Mouse (Mus musculus) limb, embryonic 12.5 days (tissue): ENCODE data around the gene Rnf141. TPM values are rescaled to one million over a fixed set of nuclear protein-coding genes. Genes with fewer than 3 reads are reported as not detected.

Experiments used
- ATAC-seq: fragments of 200-750 bp; cut with Nextera tagmentation; 2 replicates; pipeline ENCODE4 v1.8.0; 2017; ENCODE audit warnings: low read depth, moderate TSS enrichment; ENCODE audit not compliant: insufficient number of reproducible peaks, insufficient read depth, low FRiP score, low TSS enrichment
- H3K27ac ChIP-seq: fragments of 300-500 bp; sonication (generic); 2 replicates; pipeline ENCODE4 v1.5.1; 2016; ENCODE audit warnings: mild to moderate bottlenecking, moderate library complexity
- H3K27me3 ChIP-seq: fragments of 300-500 bp; sonication (generic); 2 replicates; pipeline ENCODE4 v1.6.1; 2016; ENCODE audit warnings: mild to moderate bottlenecking, moderate library complexity
- H3K36me3 ChIP-seq: fragments of 300-500 bp; sonication (generic); 2 replicates; pipeline ENCODE4 v1.6.1; 2016; ENCODE audit warnings: mild to moderate bottlenecking, moderate library complexity
- H3K4me1 ChIP-seq: fragments of 300-500 bp; sonication (generic); replicated peaks from 2 replicates; pipeline ENCODE4 v1.6.1; 2016
- H3K4me2 ChIP-seq: fragments of 300-500 bp; sonication (generic); 2 replicates; pipeline ENCODE4 v1.6.1; 2016; ENCODE audit warnings: mild to moderate bottlenecking, moderate library complexity
- H3K4me3 ChIP-seq: fragments of 300-500 bp; sonication (generic); replicated peaks from 2 replicates; pipeline ENCODE4 v1.5.1; 2016; ENCODE audit warnings: mild to moderate bottlenecking
- H3K9ac ChIP-seq: fragments of 300-500 bp; sonication (generic); replicated peaks from 2 replicates; pipeline ENCODE4 v1.6.1; 2016; ENCODE audit warnings: mild to moderate bottlenecking, moderate library complexity
- H3K9me3 ChIP-seq: fragments of 300-500 bp; sonication (generic); 2 replicates; pipeline ENCODE4 v1.6.1; 2016; ENCODE audit warnings: mild to moderate bottlenecking, moderate library complexity
- WGBS: fragments of 180-500 bp; shearing (Covaris S2); methylation state at CpG from one replicate; pipeline ENCODE4 v1.1.7; 2016; 5-methylcytosine and 5-hydroxymethylcytosine counted together
- polyA plus RNA-seq: library from polyadenylated mRNA; unstranded; fragments of >200 nt; fragmentation: Nextera tagmentation; extraction: Ambion mirVana; gene quantifications from 2 replicates; pipeline ENCODE4 v1.2.1, GENCODE M21; 2016

Gene Rnf141
- polyA plus RNA-seq, 1 experiment from 2014 or later: 20.5 TPM

GRCm38 (mm10) chr7:110810995-110811394 lies 33.3 kb downstream of the Rnf141 start:
- Histone ChIP-seq H3K27me3 (no peaks in the 10 kb centered on the region), H3K9me3 (no peaks in the 10 kb centered on the region), H3K36me3 (0 out of 2 replicates have a peak, but pooled peaks cover 9% of the 10 kb centered on the region), H3K27ac (no peak overlapping the region), H3K4me2 (no peak overlapping the region), H3K4me1 (peaks cover 12% of the 10 kb centered on the region; the same call in 1 of the 2 replicates), H3K4me3 (no peak overlapping the region), H3K9ac (no peak overlapping the region)
- no peak for ATAC-seq
- WGBS: 76% methylated on average over 8 of the region's 8 CpGs

GRCm38 (mm10) chr7:110809585-110810557 lies 34.4 kb downstream of the Rnf141 start:
- Histone ChIP-seq H3K9me3 (no peaks in the 10 kb centered on the region), H3K9ac (0 out of 2 replicates have a peak overlapping the region, but pooled peaks have one; percentile 12), H3K36me3 (0 out of 2 replicates have a peak, but pooled peaks cover 9% of the 10 kb centered on the region), H3K4me2 (no peak overlapping the region), H3K27me3 (no peaks in the 10 kb centered on the region), H3K27ac (peak overlapping the region; percentile 25; the same call in 1 of the 2 replicates), H3K4me1 (peaks cover 12% of the 10 kb centered on the region; the same call in 1 of the 2 replicates), H3K4me3 (no peak overlapping the region)
- ATAC-seq: no peak
- 85% methylated on average over 18 of the region's 18 CpGs for WGBS

GRCm38 (mm10) chr7:110808962-110809361 lies 35.3 kb downstream of the Rnf141 start:
- 0 out of 2 replicates have a peak, but pooled peaks cover 9% of the 10 kb centered on the region for H3K36me3 ChIP-seq
- H3K27me3 ChIP-seq: no peaks in the 10 kb centered on the region
- peaks cover 12% of the 10 kb centered on the region; the same call in 1 of the 2 replicates for H3K4me1 ChIP-seq
- H3K4me2 ChIP-seq: no peak overlapping the region
- 0 out of 2 replicates have a peak overlapping the region, but pooled peaks have one; percentile 25 for H3K27ac ChIP-seq
- no peak for ATAC-seq
- no peak overlapping the region for H3K4me3 ChIP-seq
- 16% methylated on average over 3 of the region's 3 CpGs for WGBS
- H3K9me3 ChIP-seq: no peaks in the 10 kb centered on the region
- no peak overlapping the region for H3K9ac ChIP-seq

- no peaks in the 10 kb centered on the region for H3K9me3 ChIP-seq
- H3K9ac ChIP-seq: no peak overlapping the region
- no peak for ATAC-seq
- H3K4me1 ChIP-seq: peaks cover 12% of the 10 kb centered on the region; the same call in 1 of the 2 replicates
- H3K27me3 ChIP-seq: no peaks in the 10 kb centered on the region
- H3K36me3 ChIP-seq: 0 out of 2 replicates have a peak, but pooled peaks cover 3% of the 10 kb centered on the region
- H3K4me3 ChIP-seq: no peak overlapping the region
- no peak overlapping the region for H3K4me2 ChIP-seq
- H3K27ac ChIP-seq: no peak overlapping the region
- 93% methylated on average over 13 of the region's 13 CpGs for WGBS
These were observed 36.7 kb downstream of the Rnf141 start for GRCm38 (mm10) chr7:110807460-110808030.

GRCm38 (mm10) chr7:110804266-110804665 lies 40.0 kb downstream of the Rnf141 start:
- no peak overlapping the region for H3K4me2 ChIP-seq
- H3K36me3 ChIP-seq: no peaks in the 10 kb centered on the region
- H3K4me3 ChIP-seq: no peak overlapping the region
- no peak for ATAC-seq
- no peaks in the 10 kb centered on the region for H3K27me3 ChIP-seq
- 85% methylated on average over 3 of the region's 3 CpGs for WGBS
- H3K9me3 ChIP-seq: no peaks in the 10 kb centered on the region
- no peak overlapping the region for H3K27ac ChIP-seq
- peaks cover 6% of the 10 kb centered on the region; the same call in 1 of the 2 replicates for H3K4me1 ChIP-seq
- 0 out of 2 replicates have a peak overlapping the region, but pooled peaks have one; percentile 9 for H3K9ac ChIP-seq

GRCm38 (mm10) chr7:110803131-110803530 lies 41.1 kb downstream of the Rnf141 start:
- no peaks in the 10 kb centered on the region for H3K4me1 ChIP-seq
- no peaks in the 10 kb centered on the region for H3K27me3 ChIP-seq
- 94% methylated on average over 10 of the region's 10 CpGs for WGBS
- no peak overlapping the region for H3K4me2 ChIP-seq
- no peaks in the 10 kb centered on the region for H3K36me3 ChIP-seq
- H3K9ac ChIP-seq: no peak overlapping the region
- no peak for ATAC-seq
- H3K4me3 ChIP-seq: no peak overlapping the region
- no peak overlapping the region for H3K27ac ChIP-seq
- H3K9me3 ChIP-seq: no peaks in the 10 kb centered on the region

GRCm38 (mm10) chr7:110801028-110801427 lies 43.2 kb downstream of the Rnf141 start:
- peaks cover 4% of the 10 kb centered on the region; the same call in 1 of the 2 replicates for H3K4me1 ChIP-seq
- 2% methylated on average over 4 of the region's 4 CpGs for WGBS
- no peak overlapping the region for H3K4me3 ChIP-seq
- H3K4me2 ChIP-seq: no peak overlapping the region
- H3K9me3 ChIP-seq: no peaks in the 10 kb centered on the region
- H3K27ac ChIP-seq: no peak overlapping the region
- no peak overlapping the region for H3K9ac ChIP-seq
- H3K36me3 ChIP-seq: no peaks in the 10 kb centered on the region
- no peak for ATAC-seq
- no peaks in the 10 kb centered on the region for H3K27me3 ChIP-seq

GRCm38 (mm10) chr7:110797722-110798409 lies 46.4 kb downstream of the Rnf141 start:
- Histone ChIP-seq H3K9me3 (no peaks in the 10 kb centered on the region), H3K27me3 (no peaks in the 10 kb centered on the region), H3K9ac (no peak overlapping the region), H3K4me3 (no peak overlapping the region), H3K4me2 (no peak overlapping the region), H3K4me1 (peaks cover 5% of the 10 kb centered on the region; the same call in 1 of the 2 replicates), H3K27ac (no peak overlapping the region), H3K36me3 (no peaks in the 10 kb centered on the region)
- no peak for ATAC-seq
- WGBS: 73% methylated on average over 11 of the region's 11 CpGs

GRCm38 (mm10) chr7:110796367-110797051 lies 47.7 kb downstream of the Rnf141 start:
- no peak for ATAC-seq
- Histone ChIP-seq H3K36me3 (no peaks in the 10 kb centered on the region), H3K4me3 (no peak overlapping the region), H3K9ac (no peak overlapping the region), H3K4me1 (peaks cover 5% of the 10 kb centered on the region; the same call in 1 of the 2 replicates), H3K4me2 (no peak overlapping the region), H3K27ac (no peak overlapping the region), H3K9me3 (no peaks in the 10 kb centered on the region), H3K27me3 (no peaks in the 10 kb centered on the region)
- 70% methylated on average over 12 of the region's 12 CpGs for WGBS

- H3K4me2 ChIP-seq: no peak overlapping the region
- no peak overlapping the region for H3K4me3 ChIP-seq
- no peaks in the 10 kb centered on the region for H3K9me3 ChIP-seq
- H3K36me3 ChIP-seq: no peaks in the 10 kb centered on the region
- H3K4me1 ChIP-seq: peaks cover 5% of the 10 kb centered on the region; the same call in 1 of the 2 replicates
- no peak overlapping the region for H3K9ac ChIP-seq
- H3K27me3 ChIP-seq: no peaks in the 10 kb centered on the region
- ATAC-seq: no peak
- no peak overlapping the region for H3K27ac ChIP-seq
- WGBS: 68% methylated on average over 4 of the region's 4 CpGs
These were observed 49.5 kb downstream of the Rnf141 start for GRCm38 (mm10) chr7:110794722-110795121.
